Comparison of ENCODE assay signal across 25 mouse cellular contexts in the genomic region with DNA sequence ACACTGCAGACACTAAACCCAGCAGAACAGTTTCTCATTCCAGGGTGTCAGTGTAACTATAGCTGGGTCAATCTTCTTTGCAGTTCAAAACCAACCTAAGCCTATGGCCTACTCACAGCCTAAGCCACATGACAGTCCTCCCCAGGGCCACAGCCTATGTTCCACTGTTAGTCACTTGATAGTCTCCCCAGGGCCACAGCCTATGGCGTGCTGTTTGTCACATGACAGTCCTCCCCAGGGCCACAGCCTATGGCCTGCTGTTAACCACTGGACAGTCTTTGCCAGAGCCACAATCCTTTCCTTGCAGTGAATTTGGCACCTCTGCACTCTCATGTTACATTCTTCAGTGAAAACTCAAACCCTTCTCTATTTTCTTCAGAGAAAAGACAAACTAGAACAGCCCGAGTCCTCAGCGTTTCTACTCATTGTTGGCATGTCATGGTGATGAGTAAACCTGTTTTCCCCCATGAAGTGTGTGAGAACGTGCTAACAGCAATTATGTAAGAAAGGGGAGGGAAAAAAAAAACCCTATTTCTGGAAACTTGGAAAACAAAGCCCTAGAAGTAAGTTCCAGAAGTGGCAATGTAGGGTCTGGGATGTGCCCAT.
DNase-seq lines count a peak whose midpoint lies in the region; ATAC-seq and TF ChIP-seq lines count a peak whose summit lies in the region.
"Had no signal": no experiment of that assay in that cellular context is flagged by ENCODE, and none has a peak within 500 bp of the region (broad histone marks: within the 10 kb centered on the region; RNA-seq: fewer than 3 reads in every experiment).

No protein-coding gene starts in this region.

- dilution Hi-C loops in CH12.LX (cut with MboI; ENCODE audit: extremely low pct_ligation_motif_present, extremely low pct_unique_long_range_greater_than_20kb, low sequenced_read_pairs), result no loop called here

- H3K9ac ChIP-seq in CH12.LX (ENCODE audit: insufficient read depth, low read depth), result no peak overlapping the region
- H3K9ac ChIP-seq in embryonic facial prominence, embryonic 15.5 days, result no peak overlapping the region
- no peak overlapping the region for H3K9ac ChIP-seq in intestine, embryonic 15.5 days
- no peak overlapping the region for H3K9ac ChIP-seq in forebrain, postnatal 0 days
- H3K9ac ChIP-seq: lung, embryonic 14.5 days; neural tube, embryonic 12.5 days had no signal

- 46% methylated on average over 4 of the region's 4 CpGs for WGBS in embryonic facial prominence, embryonic 15.5 days
- 75% methylated on average over 4 of the region's 4 CpGs for WGBS in intestine, embryonic 15.5 days
- WGBS in forebrain, postnatal 0 days, result 42% methylated on average over 4 of the region's 4 CpGs
- 72% methylated on average over 4 of the region's 4 CpGs for WGBS in cerebellum, adult 2 months

- POLR2A ChIA-PET in Patski (lab: Charles Lee), result no interaction called here

- TF ChIP-seq CTCF in layer of hippocampus, adult 2 months (conservative IDR thresholded peaks at IDR 0.05), result no peak
- TF ChIP-seq CTCF in CH12.LX (conservative IDR thresholded peaks at IDR 0.05 in 1 of 2, IDR thresholded peaks at IDR 0.05 in 1 of 2; ENCODE audit: low read depth in 2 of 2, low read length in 2 of 2) (no peak), Patski (IDR thresholded peaks at IDR 0.05) (no peak)
- no peak for TF ChIP-seq CTCF in forebrain, postnatal 0 days (IDR thresholded peaks at IDR 0.05; ENCODE audit: low read depth)
- no peak for TF ChIP-seq CTCF in cerebellum, adult 2 months (IDR thresholded peaks at IDR 0.05; ENCODE audit: borderline replicate concordance, insufficient read depth, low read depth, low read length)

- peak overlapping the region; percentile 52; the same call in 1 of the 2 replicates for H3K27ac ChIP-seq in layer of hippocampus, adult 2 months
- H3K27ac ChIP-seq in CH12.LX (ENCODE audit: insufficient read depth, low read depth), result peak overlapping the region; percentile 20; the same call in 1 of the 2 replicates
- no peak overlapping the region for H3K27ac ChIP-seq in embryonic facial prominence, embryonic 15.5 days (replicated peaks)
- no peak overlapping the region for H3K27ac ChIP-seq in intestine, embryonic 15.5 days
- no peak overlapping the region for H3K27ac ChIP-seq in forebrain, postnatal 0 days (ENCODE audit: low read depth, low read length)
- no peak overlapping the region for H3K27ac ChIP-seq in cerebellum, adult 2 months (ENCODE audit: insufficient read depth, low read length)
- H3K27ac ChIP-seq: hindbrain, embryonic 10.5 days; midbrain, embryonic 10.5 days; neural tube, embryonic 12.5 days had no signal

- peak; percentile 57 for ATAC-seq in Patski
- 0 out of 2 replicates have a peak, but pooled peaks have one; percentile 69 for ATAC-seq in embryonic facial prominence, embryonic 15.5 days (ENCODE audit: insufficient number of reproducible peaks, low FRiP score, low TSS enrichment, low read depth)
- no peak for ATAC-seq in intestine, embryonic 15.5 days
- ATAC-seq in forebrain, postnatal 0 days, result no peak; the same call in 1 of the 2 replicates
- ATAC-seq: CD4-positive, CD25-positive, alpha-beta regulatory T cell, adult 4 months had no signal

- no peak for TF ChIP-seq RAD21 in CH12.LX (IDR thresholded peaks at IDR 0.05; ENCODE audit: low read depth, low read length)

- no peak for DNase-seq in layer of hippocampus, adult 2 months (ENCODE audit: low spot score in 2 of 2)
- no peak for DNase-seq in layer of hippocampus, adult 11-12 months (ENCODE audit: low spot score)
- DNase-seq in CH12.LX (ENCODE audit: extremely low read depth), result peak; percentile 48
- DNase-seq in Patski (ENCODE audit: low read depth, low spot score), result no peak
- DNase-seq in forebrain, postnatal 0 days, result no peak
- no peak for DNase-seq in cerebellum, adult 2 months
- DNase-seq: adrenal gland, adult 8-10 months; cerebellum, postnatal 14 days; embryo, embryonic 11 days; gastrocnemius, postnatal 36 days; kidney, adult 2 months; kidney, postnatal 25 days; layer of hippocampus, adult 9-11 months; lung, embryonic 14.5 days; lung, postnatal 4 days; thymus, adult 18-20 months; thymus, postnatal 4 days had no signal

- TF ChIP-seq POLR2A in CH12.LX (IDR thresholded peaks at IDR 0.05; ENCODE audit: low read depth, low read length), result no peak
- TF ChIP-seq POLR2A in cerebellum, adult 2 months (IDR thresholded peaks at IDR 0.05; ENCODE audit: borderline replicate concordance, insufficient read depth, low read length), result no peak

- H3K4me3 ChIP-seq in layer of hippocampus, adult 2 months, result no peak overlapping the region
- H3K4me3 ChIP-seq in CH12.LX (replicated peaks in 1 of 3; ENCODE audit: low read depth in 2 of 3, low read length in 2 of 3, poor library complexity in 1 of 3), result no peak overlapping the region
- no peak overlapping the region for H3K4me3 ChIP-seq in embryonic facial prominence, embryonic 15.5 days (replicated peaks)
- H3K4me3 ChIP-seq in intestine, embryonic 15.5 days (replicated peaks), result no peak overlapping the region
- H3K4me3 ChIP-seq in forebrain, postnatal 0 days (ENCODE audit: low read depth, low read length), result no peak overlapping the region
- H3K4me3 ChIP-seq in cerebellum, adult 2 months (replicated peaks; ENCODE audit: insufficient read depth, low read depth, low read length), result no peak overlapping the region
- H3K4me3 ChIP-seq: hindbrain, embryonic 10.5 days; midbrain, embryonic 10.5 days; neural tube, embryonic 12.5 days had no signal

- no peaks in the 10 kb centered on the region for H3K79me2 ChIP-seq in CH12.LX (replicated peaks; ENCODE audit: control insufficient read depth, extremely low read depth, insufficient read depth, poor library complexity, severe bottlenecking)

- peaks cover 0 to 2% of the 10 kb centered on the region in 2 experiments for H3K36me3 ChIP-seq in CH12.LX (replicated peaks in 1 of 2; ENCODE audit: control insufficient read depth in 1 of 2, insufficient read depth in 1 of 2, low read length in 1 of 2)
- no peaks in the 10 kb centered on the region for H3K36me3 ChIP-seq in embryonic facial prominence, embryonic 15.5 days
- H3K36me3 ChIP-seq in intestine, embryonic 15.5 days, result no peaks in the 10 kb centered on the region
- no peaks in the 10 kb centered on the region for H3K36me3 ChIP-seq in forebrain, postnatal 0 days (ENCODE audit: insufficient read depth)
- H3K36me3 ChIP-seq: G1E; hindbrain, embryonic 10.5 days; midbrain, embryonic 10.5 days; neural tube, embryonic 12.5 days had no signal

- H3K4me2 ChIP-seq in CH12.LX (ENCODE audit: insufficient read depth, low read depth, poor library complexity, severe bottlenecking), result 0 out of 2 replicates have a peak overlapping the region, but pooled peaks have one; percentile 2
- no peak overlapping the region for H3K4me2 ChIP-seq in embryonic facial prominence, embryonic 15.5 days (replicated peaks)
- no peak overlapping the region for H3K4me2 ChIP-seq in intestine, embryonic 15.5 days (replicated peaks)
- no peak overlapping the region for H3K4me2 ChIP-seq in forebrain, postnatal 0 days (ENCODE audit: low read depth)
- H3K4me2 ChIP-seq: liver, embryonic 11.5 days; lung, embryonic 14.5 days; neural tube, embryonic 12.5 days had no signal

- CTCF ChIA-PET in Patski (lab: Charles Lee), result interaction anchor here (1.3 kb wide), 1 partner anchor 13 kb away, joined by 3 read pairs; no protein-coding TSS in a partner anchor

- no peaks in the 10 kb centered on the region for H3K9me3 ChIP-seq in CH12.LX (replicated peaks; ENCODE audit: low read length)
- H3K9me3 ChIP-seq in embryonic facial prominence, embryonic 15.5 days (replicated peaks), result no peaks in the 10 kb centered on the region
- no peaks in the 10 kb centered on the region for H3K9me3 ChIP-seq in intestine, embryonic 15.5 days
- H3K9me3 ChIP-seq in forebrain, postnatal 0 days (ENCODE audit: low read length), result no peaks in the 10 kb centered on the region
- H3K9me3 ChIP-seq: G1E; hindbrain, embryonic 10.5 days; midbrain, embryonic 10.5 days; neural tube, embryonic 12.5 days had no signal

- peaks cover 20 to 62% of the 10 kb centered on the region in 2 experiments for H3K4me1 ChIP-seq in CH12.LX (ENCODE audit: control insufficient read depth in 1 of 2, insufficient read depth in 2 of 2)
- peaks cover 6% of the 10 kb centered on the region; the same call in 1 of the 2 replicates for H3K4me1 ChIP-seq in embryonic facial prominence, embryonic 15.5 days
- 0 out of 2 replicates have a peak, but pooled peaks cover 3% of the 10 kb centered on the region for H3K4me1 ChIP-seq in intestine, embryonic 15.5 days (replicated peaks)
- H3K4me1 ChIP-seq in forebrain, postnatal 0 days (ENCODE audit: insufficient read depth), result no peaks in the 10 kb centered on the region
- no peaks in the 10 kb centered on the region for H3K4me1 ChIP-seq in cerebellum, adult 2 months (ENCODE audit: control insufficient read depth, insufficient read depth, low read length)
- H3K4me1 ChIP-seq: neural tube, embryonic 12.5 days had no signal

- in situ Hi-C loops in CH12.LX (cut with MboI; ENCODE audit: low pct_ligation_motif_present, low pct_unique_long_range_greater_than_20kb, low sequenced_read_pairs), result no loop called here
- in situ Hi-C loops in Patski (cut with MboI; ENCODE audit: low pct_unique_long_range_greater_than_20kb), result no loop called here

- TF ChIP-seq EP300 in CH12.LX (IDR thresholded peaks at IDR 0.05; ENCODE audit: low read length), result 0 out of 2 replicates have a peak, but pooled peaks have one; percentile 39

- H3K27me3 ChIP-seq in CH12.LX (replicated peaks) (no peaks in the 10 kb centered on the region), Patski (no peaks in the 10 kb centered on the region)
- H3K27me3 ChIP-seq in embryonic facial prominence, embryonic 15.5 days, result no peaks in the 10 kb centered on the region
- no peaks in the 10 kb centered on the region for H3K27me3 ChIP-seq in intestine, embryonic 15.5 days (replicated peaks)
- H3K27me3 ChIP-seq in forebrain, postnatal 0 days (ENCODE audit: insufficient read depth, low read length), result no peaks in the 10 kb centered on the region
- H3K27me3 ChIP-seq in cerebellum, adult 2 months (ENCODE audit: control insufficient read depth, insufficient read depth, low read length), result no peaks in the 10 kb centered on the region
- H3K27me3 ChIP-seq: neural tube, embryonic 12.5 days had no signal

TF ChIP-seq in CH12.LX, 34 proteins besides CTCF, POLR2A, EP300 and RAD21 (continues in another document):
- TF ChIP-seq BHLHE40 (IDR thresholded peaks at IDR 0.05; ENCODE audit: low read depth, low read length) (peak; percentile 76), CHD2 (IDR thresholded peaks at IDR 0.05; ENCODE audit: low read length) (0 out of 2 replicates have a peak, but pooled peaks have one; percentile 29), IRF4 (IDR thresholded peaks at IDR 0.05; ENCODE audit: low read depth, low read length) (no peak), ETS1 (conservative IDR thresholded peaks at IDR 0.05; ENCODE audit: low read depth, low read length) (no peak; the same call in 1 of the 2 replicates), USF2 (conservative IDR thresholded peaks at IDR 0.05; ENCODE audit: low read depth, low read length) (0 out of 2 replicates have a peak, but pooled peaks have one; percentile 17), ZKSCAN1 (IDR thresholded peaks at IDR 0.05; ENCODE audit: borderline replicate concordance, low read depth, low read length) (no peak), ELF1 (IDR thresholded peaks at IDR 0.05; ENCODE audit: low read depth, low read length) (no peak), NELFE (IDR thresholded peaks at IDR 0.05; ENCODE audit: low read depth, low read length) (0 out of 2 replicates have a peak, but pooled peaks have one; percentile 21)

Comparison
In these comparisons a context has a peak if more than half of its experiments do, and no peak if none do; other contexts are left out.
1. H3K27ac ChIP-seq: peak in layer of hippocampus, adult 2 months (single experiment) and CH12.LX (single experiment); none in embryonic facial prominence, embryonic 15.5 days (single experiment), intestine, embryonic 15.5 days (single experiment), forebrain, postnatal 0 days (single experiment) and cerebellum, adult 2 months (single experiment).
2. ATAC-seq: peak in Patski (single experiment) and embryonic facial prominence, embryonic 15.5 days (single experiment); none in intestine, embryonic 15.5 days (single experiment) and forebrain, postnatal 0 days (single experiment).